Mouse (Mus musculus) splenic B cell, adult 2 months (primary cell): ENCODE data around the gene Eif4h.

Experiments used
- DNase-seq: peaks from one replicate; pipeline ENCODE4 v3.0.0-alpha.2; 2011; ENCODE audit warnings: low read depth, low spot score
- H3K27me3 ChIP-seq: 2 replicates; pipeline ENCODE4 v1.6.1; 2012; ENCODE audit warnings: mild to moderate bottlenecking, low read length, moderate library complexity, mixed read lengths; ENCODE audit not compliant: control insufficient read depth, poor library complexity, insufficient read depth, severe bottlenecking
- H3K36me3 ChIP-seq: 2 replicates; pipeline ENCODE4 v1.6.1; 2012; ENCODE audit warnings: mild to moderate bottlenecking, low read length, moderate library complexity, mixed read lengths; ENCODE audit not compliant: control insufficient read depth, poor library complexity, insufficient read depth, severe bottlenecking

The Eif4h gene

GRCm38 (mm10) chr5:134576517-134577220, 62.6 kb downstream of the Eif4h start:
- no peak for DNase-seq

DNA sequence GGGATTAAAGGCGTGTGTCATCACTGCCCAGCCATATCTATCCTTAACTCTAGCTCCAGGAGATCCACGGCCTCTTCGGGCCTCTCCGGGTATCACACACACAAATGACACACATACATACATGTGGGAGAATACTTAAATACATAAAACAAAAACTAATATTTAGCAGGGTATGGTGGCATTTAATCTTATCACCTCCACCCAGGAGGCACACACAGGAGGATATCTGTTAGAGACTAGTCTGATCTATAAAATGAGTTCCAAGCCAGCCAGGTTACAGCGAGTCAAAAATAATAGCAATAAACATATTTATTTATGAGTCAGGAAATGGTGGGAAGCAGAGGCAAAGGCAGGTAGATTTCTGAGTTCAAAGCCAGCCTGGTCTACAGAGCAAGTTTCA, 63.5 kb downstream of the Eif4h start:
- H3K36me3 ChIP-seq, result no peaks in the 10 kb centered on the region
- H3K27me3 ChIP-seq, result no peaks in the 10 kb centered on the region
- no peak for DNase-seq

More at GRCm38 (mm10) chr5:134576517-134577220, 62.6 kb downstream of the Eif4h start:
- no peaks in the 10 kb centered on the region for H3K36me3 ChIP-seq
- no peaks in the 10 kb centered on the region for H3K27me3 ChIP-seq

DNA sequence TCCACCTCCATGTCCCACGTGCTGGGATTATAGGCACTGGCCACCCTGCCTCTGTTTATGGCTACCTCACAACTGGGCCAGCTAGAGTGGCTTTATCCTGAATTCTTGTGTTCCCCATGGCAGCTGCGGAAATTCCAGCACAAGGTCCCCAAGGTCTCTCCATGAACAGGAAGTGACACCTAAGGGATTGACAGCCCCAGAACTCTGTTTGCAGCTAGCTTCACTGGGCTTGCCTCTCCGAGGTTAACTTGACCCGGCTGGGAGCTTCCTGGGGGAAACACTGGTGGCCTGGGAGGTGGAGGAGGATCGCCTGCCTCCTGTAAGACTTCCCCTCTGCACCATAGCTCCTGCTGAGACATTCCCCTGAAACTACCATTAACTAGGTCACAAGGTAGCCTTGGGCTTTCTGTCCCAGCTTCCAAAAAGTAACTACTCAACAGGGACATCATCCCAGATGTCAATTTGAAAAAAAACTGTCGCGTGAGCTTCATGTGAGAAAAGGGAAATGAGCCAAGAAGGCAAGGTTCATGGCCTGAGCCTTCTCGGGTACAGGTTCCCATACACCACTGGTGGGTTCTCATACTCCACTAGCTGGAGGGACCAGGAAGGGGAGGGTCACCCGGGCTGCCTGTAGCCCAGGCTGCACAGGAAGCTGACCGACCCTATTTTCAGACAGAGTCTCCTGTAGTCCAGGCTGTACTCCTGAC, 66.6 kb downstream of the Eif4h start:
- Histone ChIP-seq H3K36me3 (no peaks in the 10 kb centered on the region), H3K27me3 (no peaks in the 10 kb centered on the region)
- DNase-seq, result peak; percentile 39

- Histone ChIP-seq H3K27me3 (no peaks in the 10 kb centered on the region), H3K36me3 (no peaks in the 10 kb centered on the region)
- DNase-seq, result peak; percentile 72
These were observed 67.4 kb downstream of the Eif4h start for GRCm38 (mm10) chr5:134571730-134572507.
